Mouse (Mus musculus): ENCODE data around the gene Acss1. TPM values are rescaled to one million over a fixed set of nuclear protein-coding genes. Genes with fewer than 3 reads are reported as not detected.

Acss1 gene
- polyA plus RNA-seq (2014; fragmentation: Nextera tagmentation; extraction: Ambion mirVana) = 46.6 and 46.8 TPM in 2 replicates

- DNase-seq (ENCODE audit: low spot score) (peak; percentile 84), ATAC-seq (replicated peaks; ENCODE audit: low FRiP score) (peak; percentile 80)
- no peaks in the 10 kb centered on the region; the same call in 1 of the 2 replicates for H3K27me3 ChIP-seq (ENCODE audit: control insufficient read depth, insufficient read depth, low read length)
- no peaks in the 10 kb centered on the region for H3K36me3 ChIP-seq (ENCODE audit: control insufficient read depth, insufficient read depth, low read length)
- no peaks in the 10 kb centered on the region; the same call in 1 of the 2 replicates for H3K4me1 ChIP-seq (replicated peaks; ENCODE audit: control insufficient read depth, insufficient read depth, low read length)
- WGBS = 2% methylated on average over 61 of the region's 61 CpGs
- H3K4me3 ChIP-seq (ENCODE audit: low read depth, low read length) = peak within 1 kb of the TSS; percentile 67
- H3K9ac ChIP-seq (ENCODE audit: low read length) = peak within 1 kb of the TSS; percentile 77
- H3K27ac ChIP-seq (ENCODE audit: low read depth, low read length) = peak within 1 kb of the TSS; percentile 37; the same call in 1 of the 2 replicates
- peak within 1 kb of the TSS; percentile 90 for H3K4me2 ChIP-seq (ENCODE audit: low read depth, low read length, severe bottlenecking)
- H3K9me3 ChIP-seq (ENCODE audit: control insufficient read depth, low read length) = no peaks in the 10 kb centered on the region
Observed at GRCm38 (mm10) chr2:150667820-150668766, at the start of gene Acss1. Gene Acss1, minus strand, starts transcription at chr2:150668500.

DNA sequence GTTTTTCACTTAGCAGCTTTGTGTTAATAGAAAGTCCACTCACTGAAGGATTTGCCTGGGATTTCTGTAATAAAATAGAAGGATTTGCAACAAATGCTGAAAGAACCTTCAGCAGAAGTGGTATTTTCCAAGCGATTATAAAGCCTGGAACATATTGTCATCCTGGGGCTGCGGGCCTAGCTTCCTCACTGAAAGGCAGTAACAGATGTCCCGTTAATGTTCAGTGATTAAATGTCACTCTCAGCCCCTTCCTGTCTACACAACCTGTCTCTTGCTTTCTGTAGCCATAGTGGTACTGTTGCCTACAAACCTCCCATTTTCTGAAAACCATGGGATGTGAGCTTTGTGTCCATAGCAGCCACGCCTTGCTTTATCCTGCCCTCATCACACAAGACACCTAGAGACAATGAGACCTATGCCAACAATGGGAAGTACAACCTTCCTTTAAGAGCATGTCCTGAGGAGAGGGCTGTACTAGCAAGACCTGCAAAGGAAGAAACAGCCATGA lies 43.9 kb upstream of the Acss1 start:
- no peaks in the 10 kb centered on the region for H3K9me3 ChIP-seq (ENCODE audit: control insufficient read depth, low read length)
- no peaks in the 10 kb centered on the region for H3K4me1 ChIP-seq (replicated peaks; ENCODE audit: control insufficient read depth, insufficient read depth, low read length)
- no peaks in the 10 kb centered on the region for H3K36me3 ChIP-seq (ENCODE audit: control insufficient read depth, insufficient read depth, low read length)
- no peak overlapping the region for H3K9ac ChIP-seq (ENCODE audit: low read length)
- WGBS = 83% methylated on average over 4 of the region's 4 CpGs
- ATAC-seq (replicated peaks; ENCODE audit: low FRiP score) (no peak), DNase-seq (ENCODE audit: low spot score) (no peak)
- H3K27ac ChIP-seq (ENCODE audit: low read depth, low read length) = no peak overlapping the region
- H3K4me2 ChIP-seq (ENCODE audit: low read depth, low read length, severe bottlenecking) = no peak overlapping the region
- H3K4me3 ChIP-seq (ENCODE audit: low read depth, low read length) = no peak overlapping the region
- H3K27me3 ChIP-seq (ENCODE audit: control insufficient read depth, insufficient read depth, low read length) = no peaks in the 10 kb centered on the region

DNA sequence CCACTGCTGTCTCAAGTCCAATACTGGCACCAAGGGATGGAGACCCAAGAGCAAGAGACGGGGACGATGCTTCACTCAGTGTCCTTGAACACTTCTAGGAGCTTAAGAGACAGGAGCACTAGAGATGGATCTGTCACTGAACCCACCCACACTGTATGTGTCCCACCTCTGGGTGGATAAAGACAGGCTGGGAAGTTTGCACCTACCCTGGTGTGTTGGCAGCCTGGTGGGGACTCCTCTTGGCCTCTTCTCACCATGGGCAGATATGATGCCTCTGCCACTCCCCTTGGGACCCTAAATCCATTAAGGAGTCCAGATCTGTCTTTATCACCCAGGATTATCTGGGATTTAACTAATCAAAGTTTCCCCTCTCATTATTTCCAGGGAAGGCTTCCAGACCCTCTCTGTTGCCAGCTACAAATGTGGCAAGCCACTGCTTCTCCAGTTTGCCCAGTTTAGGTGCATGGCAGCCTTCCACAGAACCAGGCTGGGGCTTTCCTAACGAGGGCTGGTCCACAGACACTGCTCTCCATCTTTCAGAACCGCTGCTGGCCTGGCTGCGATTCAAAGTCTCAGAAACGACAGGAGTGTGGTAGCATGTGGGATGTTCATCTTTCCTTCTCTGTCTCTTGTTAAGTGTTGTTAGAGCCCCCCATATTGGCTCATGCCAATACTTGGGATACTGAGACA lies 23.3 kb upstream of the Acss1 start:
- no peak for ATAC-seq (replicated peaks; ENCODE audit: low FRiP score)
- Histone ChIP-seq H3K4me1 (replicated peaks; ENCODE audit: control insufficient read depth, insufficient read depth, low read length) (0 out of 2 replicates have a peak, but pooled peaks cover 2% of the 10 kb centered on the region), H3K4me3 (ENCODE audit: low read depth, low read length) (no peak overlapping the region), H3K4me2 (ENCODE audit: low read depth, low read length, severe bottlenecking) (no peak overlapping the region), H3K27ac (ENCODE audit: low read depth, low read length) (no peak overlapping the region), H3K36me3 (ENCODE audit: control insufficient read depth, insufficient read depth, low read length) (no peaks in the 10 kb centered on the region), H3K9ac (ENCODE audit: low read length) (no peak overlapping the region), H3K9me3 (ENCODE audit: control insufficient read depth, low read length) (no peaks in the 10 kb centered on the region), H3K27me3 (ENCODE audit: control insufficient read depth, insufficient read depth, low read length) (peaks cover 35% of the 10 kb centered on the region)
- 71% methylated on average over 6 of the region's 6 CpGs for WGBS
- no peak for DNase-seq (ENCODE audit: low spot score)

DNA sequence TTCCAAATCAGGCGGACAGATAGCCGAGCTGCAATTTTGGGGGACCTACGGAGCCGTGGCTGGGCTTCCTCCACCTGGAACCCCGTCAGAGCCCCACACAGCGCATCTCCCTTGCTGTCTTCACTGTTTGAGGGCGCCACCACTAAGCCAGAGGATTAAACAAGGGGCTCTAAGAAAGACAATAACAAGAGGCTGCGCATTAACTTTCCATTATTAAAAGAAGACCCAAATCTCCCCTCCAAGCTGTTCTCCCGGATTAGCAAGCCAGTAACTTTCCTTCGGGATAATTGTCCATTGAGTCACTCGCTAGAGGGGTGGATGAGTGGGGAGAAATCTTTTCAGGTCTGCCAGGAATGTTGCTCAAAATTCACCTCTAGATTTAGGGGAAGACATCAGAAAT lies 21.9 kb upstream of the Acss1 start:
- DNase-seq (ENCODE audit: low spot score) = no peak
- Histone ChIP-seq H3K36me3 (ENCODE audit: control insufficient read depth, insufficient read depth, low read length) (no peaks in the 10 kb centered on the region), H3K9ac (ENCODE audit: low read length) (no peak overlapping the region), H3K4me3 (ENCODE audit: low read depth, low read length) (no peak overlapping the region), H3K9me3 (ENCODE audit: control insufficient read depth, low read length) (no peaks in the 10 kb centered on the region), H3K4me1 (replicated peaks; ENCODE audit: control insufficient read depth, insufficient read depth, low read length) (0 out of 2 replicates have a peak, but pooled peaks cover 2% of the 10 kb centered on the region), H3K27ac (ENCODE audit: low read depth, low read length) (no peak overlapping the region), H3K4me2 (ENCODE audit: low read depth, low read length, severe bottlenecking) (no peak overlapping the region), H3K27me3 (ENCODE audit: control insufficient read depth, insufficient read depth, low read length) (peaks cover 40% of the 10 kb centered on the region)
- WGBS = 2% methylated on average over 11 of the region's 11 CpGs
- no peak for ATAC-seq (replicated peaks; ENCODE audit: low FRiP score)

DNA sequence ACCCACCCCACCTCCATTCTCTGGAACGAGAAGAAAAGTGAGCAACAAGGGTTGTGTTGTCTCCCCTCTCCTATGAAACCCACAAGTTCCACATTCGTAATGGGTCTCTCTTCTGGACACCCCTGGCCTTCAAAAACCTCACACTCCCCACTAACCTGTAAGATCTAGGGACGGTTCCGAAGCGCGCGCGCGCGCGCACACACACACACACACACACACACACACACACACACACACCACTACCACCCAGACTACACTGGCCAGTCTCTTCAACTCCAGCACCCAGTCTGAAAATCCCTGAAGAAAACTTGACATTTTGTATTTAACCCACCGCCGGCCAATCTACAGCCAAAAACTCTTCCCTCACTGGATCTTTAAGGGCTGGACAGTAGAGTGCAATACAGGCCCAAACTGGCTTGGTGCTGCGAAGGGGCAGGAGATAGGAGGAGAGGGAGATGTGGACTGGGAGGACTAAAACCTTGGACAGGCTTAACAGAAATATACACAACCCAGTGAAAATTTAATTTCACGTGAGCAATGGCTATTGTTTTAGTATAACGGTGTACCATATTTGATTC lies 21.0 kb upstream of the Acss1 start, which contains the start of gene Vsx1:
Gene Vsx1, minus strand, starts transcription at position 138 of the 578 bp plus-strand sequence.
- peaks cover 40% of the 10 kb centered on the region for H3K27me3 ChIP-seq (ENCODE audit: control insufficient read depth, insufficient read depth, low read length)
- peak within 1 kb of the TSS; percentile 30 for H3K4me3 ChIP-seq (ENCODE audit: low read depth, low read length)
- no peaks in the 10 kb centered on the region for H3K36me3 ChIP-seq (ENCODE audit: control insufficient read depth, insufficient read depth, low read length)
- H3K4me1 ChIP-seq (replicated peaks; ENCODE audit: control insufficient read depth, insufficient read depth, low read length) = 0 out of 2 replicates have a peak, but pooled peaks cover 2% of the 10 kb centered on the region
- H3K9ac ChIP-seq (ENCODE audit: low read length) = peak within 1 kb of the TSS; percentile 27
- no peak within 1 kb of the TSS for H3K27ac ChIP-seq (ENCODE audit: low read depth, low read length)
- WGBS = 34% methylated on average over 16 of the region's 16 CpGs
- no peak for DNase-seq (ENCODE audit: low spot score)
- H3K9me3 ChIP-seq (ENCODE audit: control insufficient read depth, low read length) = no peaks in the 10 kb centered on the region
- ATAC-seq (replicated peaks; ENCODE audit: low FRiP score) = peak; percentile 57
- peak within 1 kb of the TSS; percentile 68 for H3K4me2 ChIP-seq (ENCODE audit: low read depth, low read length, severe bottlenecking)

GRCm38 (mm10) chr2:150688541-150689186 lies 20.4 kb upstream of the Acss1 start:
- WGBS = 1% methylated on average over 42 of the region's 44 CpGs
- Histone ChIP-seq H3K4me2 (ENCODE audit: low read depth, low read length, severe bottlenecking) (peak overlapping the region; percentile 68), H3K36me3 (ENCODE audit: control insufficient read depth, insufficient read depth, low read length) (no peaks in the 10 kb centered on the region), H3K4me3 (ENCODE audit: low read depth, low read length) (peak overlapping the region; percentile 30), H3K4me1 (replicated peaks; ENCODE audit: control insufficient read depth, insufficient read depth, low read length) (0 out of 2 replicates have a peak, but pooled peaks cover 2% of the 10 kb centered on the region), H3K27ac (ENCODE audit: low read depth, low read length) (no peak overlapping the region), H3K9ac (ENCODE audit: low read length) (peak overlapping the region; percentile 27), H3K9me3 (ENCODE audit: control insufficient read depth, low read length) (no peaks in the 10 kb centered on the region), H3K27me3 (ENCODE audit: control insufficient read depth, insufficient read depth, low read length) (peaks cover 40% of the 10 kb centered on the region)
- DNase-seq (ENCODE audit: low spot score) = peak; percentile 64
- peak; percentile 42 for ATAC-seq (replicated peaks; ENCODE audit: low FRiP score)

GRCm38 (mm10) chr2:150687871-150688540 lies 19.7 kb upstream of the Acss1 start:
- H3K4me2 ChIP-seq (ENCODE audit: low read depth, low read length, severe bottlenecking) = peak overlapping the region; percentile 68
- H3K4me3 ChIP-seq (ENCODE audit: low read depth, low read length) = peak overlapping the region; percentile 30
- peaks cover 40% of the 10 kb centered on the region for H3K27me3 ChIP-seq (ENCODE audit: control insufficient read depth, insufficient read depth, low read length)
- no peak for DNase-seq (ENCODE audit: low spot score)
- 0 out of 2 replicates have a peak, but pooled peaks cover 2% of the 10 kb centered on the region for H3K4me1 ChIP-seq (replicated peaks; ENCODE audit: control insufficient read depth, insufficient read depth, low read length)
- H3K9me3 ChIP-seq (ENCODE audit: control insufficient read depth, low read length) = no peaks in the 10 kb centered on the region
- H3K36me3 ChIP-seq (ENCODE audit: control insufficient read depth, insufficient read depth, low read length) = no peaks in the 10 kb centered on the region
- H3K27ac ChIP-seq (ENCODE audit: low read depth, low read length) = no peak overlapping the region
- WGBS = 2% methylated on average over 23 of the region's 23 CpGs
- ATAC-seq (replicated peaks; ENCODE audit: low FRiP score) = peak; percentile 24; the same call in 1 of the 2 replicates
- H3K9ac ChIP-seq (ENCODE audit: low read length) = peak overlapping the region; percentile 27; the same call in 1 of the 2 replicates
